Mouse (Mus musculus) hindlimb bud, embryonic 11.5 days (tissue): ENCODE measurements around the gene Tspoap1.

Experiments
- DNase-seq: peaks from one replicate; pipeline ENCODE4 v3.0.0-alpha.2; 2012; ENCODE audit warnings: low read depth, low spot score; ENCODE audit errors: extremely low spot score

Gene Tspoap1

GRCm38 (mm10) chr11:87760301-87761081, at the start of gene Tspoap1:
Tspoap1 (plus strand) TSS chr11:87760541.
- no peak for DNase-seq

GRCm38 (mm10) chr11:87712188-87712587, 48.2 kb upstream of the Tspoap1 start:
- DNase-seq = no peak

DNA sequence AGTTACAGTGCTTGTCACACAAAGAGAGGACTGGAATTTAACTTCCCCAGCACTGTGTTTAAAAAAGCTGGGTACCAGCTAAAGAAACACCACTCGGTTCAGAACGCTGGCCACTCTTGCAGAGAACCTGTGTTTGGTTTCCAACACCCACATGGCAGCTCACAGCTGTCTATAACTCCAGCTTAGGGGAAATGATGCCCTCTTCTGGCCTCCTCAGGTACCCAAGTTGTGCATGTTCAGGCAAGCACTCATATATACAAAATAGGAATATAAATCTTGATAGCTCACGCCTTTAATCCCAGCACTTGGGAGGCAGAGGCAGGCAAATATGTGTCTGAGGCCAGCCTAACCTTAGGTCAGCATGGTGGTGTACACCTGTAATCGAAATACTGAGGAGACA, 44.3 kb upstream of the Tspoap1 start:
- DNase-seq = no peak

GRCm38 (mm10) chr11:87719526-87719925, 40.8 kb upstream of the Tspoap1 start:
- DNase-seq = no peak

GRCm38 (mm10) chr11:87720324-87720723, 40.0 kb upstream of the Tspoap1 start:
- DNase-seq = no peak

DNA sequence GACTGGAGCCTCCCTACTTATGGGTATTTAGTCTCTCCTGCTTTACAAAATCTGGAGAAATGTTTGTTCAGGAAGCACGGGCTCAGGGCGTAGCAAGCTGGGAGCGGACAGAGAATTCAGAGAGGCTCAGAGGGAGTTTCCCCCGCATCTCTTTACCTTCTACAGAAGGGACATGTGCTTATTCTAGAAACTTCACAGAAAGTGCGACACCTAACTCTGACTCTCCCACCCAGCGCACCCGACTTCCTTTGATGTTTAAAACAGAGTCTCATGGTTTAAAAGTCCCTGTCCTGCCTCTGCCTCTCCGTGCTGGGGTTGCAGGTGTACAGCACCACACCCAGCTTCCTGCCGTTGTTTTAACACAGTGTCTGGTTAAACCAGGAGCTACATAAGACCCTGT, 39.5 kb upstream of the Tspoap1 start:
- DNase-seq = no peak

GRCm38 (mm10) chr11:87722168-87722567, 38.2 kb upstream of the Tspoap1 start:
- no peak for DNase-seq

GRCm38 (mm10) chr11:87722891-87723290, 37.5 kb upstream of the Tspoap1 start:
- no peak for DNase-seq

DNA sequence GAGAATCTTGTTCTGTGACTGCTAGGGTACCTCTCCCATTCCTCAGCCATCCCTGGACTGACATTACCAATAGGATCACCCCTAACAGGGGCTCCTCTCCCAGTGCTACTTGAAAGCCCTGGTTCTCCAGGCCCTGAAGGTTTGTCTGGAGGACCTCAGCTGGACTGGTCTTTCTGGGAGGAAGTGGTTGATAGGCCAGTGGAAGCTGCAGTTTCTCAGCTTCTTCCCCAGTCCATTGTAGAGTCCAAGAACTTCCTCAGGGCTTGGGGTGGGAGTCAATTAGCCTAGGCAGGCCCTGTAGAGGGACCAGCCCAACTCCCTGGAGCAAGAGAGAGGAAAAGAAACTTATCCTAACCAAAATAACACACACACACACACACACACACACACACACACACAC, 34.8 kb upstream of the Tspoap1 start:
- no peak for DNase-seq

DNA sequence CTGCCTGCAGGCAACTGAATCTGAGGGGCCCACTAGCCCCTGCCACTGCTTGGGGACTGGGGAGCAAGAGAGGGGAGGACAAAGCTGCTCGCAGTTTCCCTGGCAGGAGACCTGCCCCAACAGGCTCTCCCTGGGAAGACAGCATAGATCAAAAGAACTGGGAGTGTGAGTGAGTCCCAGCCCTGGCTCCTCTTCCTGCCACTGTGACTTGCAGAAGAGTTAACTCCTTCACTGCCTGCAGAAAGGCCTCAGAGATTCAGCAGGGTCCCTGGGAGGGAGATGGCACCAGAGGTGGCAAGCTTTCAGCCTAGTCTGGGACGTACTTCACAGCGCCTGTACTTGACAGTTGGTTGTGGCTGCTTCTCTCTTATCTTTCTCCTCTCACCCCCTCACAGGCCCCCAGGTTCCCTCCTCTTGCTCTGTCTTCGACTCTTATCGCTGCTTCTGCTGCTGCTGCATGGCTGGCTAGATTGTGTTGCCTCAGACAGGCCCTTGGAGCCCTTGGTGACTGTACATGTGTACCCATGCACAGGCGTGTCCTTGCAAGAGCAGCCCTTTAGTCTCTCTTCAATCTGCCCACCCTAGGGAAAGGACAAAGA, 34.3 kb upstream of the Tspoap1 start:
- no peak for DNase-seq

GRCm38 (mm10) chr11:87727021-87727420, 33.3 kb upstream of the Tspoap1 start:
- DNase-seq = no peak

GRCm38 (mm10) chr11:87727471-87727870, 32.9 kb upstream of the Tspoap1 start:
- no peak for DNase-seq

- DNase-seq = no peak
Measured at GRCm38 (mm10) chr11:87728850-87729592, 31.3 kb upstream of the Tspoap1 start.

DNA sequence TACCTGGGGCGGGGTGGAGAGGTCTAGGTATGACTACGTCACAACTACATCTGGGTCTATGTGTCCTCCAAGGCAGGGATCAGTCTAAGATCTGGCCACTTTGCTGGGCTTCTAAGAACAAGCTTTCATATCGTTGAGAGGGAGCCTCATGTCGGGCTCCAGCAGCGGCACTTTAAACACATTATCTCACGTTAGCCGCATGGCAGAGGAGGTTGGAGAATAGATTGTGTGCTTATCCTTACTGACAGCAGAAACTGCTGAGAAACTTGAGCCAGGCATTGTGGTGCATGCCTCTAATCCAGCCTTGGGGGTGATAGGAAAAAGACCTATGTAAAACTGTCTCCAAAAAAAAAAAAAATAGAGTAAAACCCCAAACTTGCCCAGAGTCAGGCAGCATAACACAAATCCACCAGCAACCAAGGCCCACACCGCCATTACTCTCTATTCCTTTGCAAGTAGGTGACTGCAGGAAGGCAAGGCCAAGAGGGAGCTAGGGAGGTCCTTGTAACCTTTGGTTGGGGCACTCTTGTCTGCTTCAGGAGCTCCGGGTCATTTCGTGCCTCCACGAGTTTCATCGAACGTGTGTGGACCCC, 30.7 kb upstream of the Tspoap1 start:
- no peak for DNase-seq

DNA sequence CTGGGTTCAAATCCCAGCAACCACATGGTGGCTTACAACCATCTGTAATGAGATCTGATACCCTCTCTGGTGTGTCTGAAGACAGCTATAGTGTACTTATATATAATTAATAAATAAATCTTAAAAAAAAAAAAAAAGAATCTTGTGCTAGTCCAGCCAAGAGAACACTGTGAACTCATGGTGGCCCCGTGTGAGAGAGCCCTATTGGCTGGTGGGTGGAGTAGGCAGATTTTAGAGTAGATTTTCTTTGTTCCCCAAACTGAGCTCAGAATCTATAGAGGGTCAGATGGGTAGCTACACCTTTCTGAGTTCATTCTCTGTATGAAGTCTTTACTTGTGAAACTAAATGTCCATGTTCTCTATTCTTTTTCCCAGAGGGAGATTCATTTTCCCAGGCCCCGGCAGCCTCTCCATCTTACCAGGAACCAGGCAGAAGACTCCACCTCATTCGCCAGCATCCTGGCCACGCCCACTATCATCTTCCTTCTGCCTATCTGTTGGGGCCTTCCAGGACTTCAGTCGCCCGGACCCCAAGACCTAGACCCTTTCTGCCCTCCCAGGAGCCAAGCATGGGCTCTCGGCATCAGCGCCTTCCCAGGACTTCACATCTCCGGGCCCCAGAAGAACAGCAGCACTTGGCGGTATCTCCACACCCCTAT, 29.6 kb upstream of the Tspoap1 start:
- no peak for DNase-seq

GRCm38 (mm10) chr11:87734346-87734745, 26.0 kb upstream of the Tspoap1 start:
- no peak for DNase-seq

- DNase-seq = no peak
Measured at GRCm38 (mm10) chr11:87735691-87736090, 24.6 kb upstream of the Tspoap1 start.

DNA sequence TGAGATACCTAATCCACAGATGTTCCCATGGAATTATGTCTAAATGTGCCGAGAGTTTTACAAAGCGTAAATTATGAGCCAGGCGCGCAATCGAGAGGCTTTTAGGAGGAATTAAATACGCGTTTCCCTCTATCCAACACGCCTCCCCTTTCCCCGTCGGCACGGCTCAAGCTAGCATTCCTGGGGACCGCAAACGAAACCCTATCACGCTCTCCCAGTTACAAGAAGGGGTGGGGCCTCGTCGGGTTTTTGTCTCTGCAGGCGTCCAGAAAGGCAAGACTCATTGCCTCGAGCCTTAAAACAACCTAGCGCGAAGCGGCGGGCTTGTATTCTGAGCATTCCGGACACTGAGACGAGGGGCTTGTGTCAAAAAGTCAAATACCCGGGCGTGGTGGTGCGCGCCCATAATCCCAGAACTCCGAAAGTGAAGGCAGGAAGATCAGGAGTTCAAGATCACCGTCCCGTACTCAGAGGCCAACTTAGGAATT, 23.6 kb upstream of the Tspoap1 start:
- DNase-seq = peak; percentile 18

- DNase-seq = peak; percentile 80
Measured at GRCm38 (mm10) chr11:87737175-87737740, 23.1 kb upstream of the Tspoap1 start, which contains the start of gene Supt4a. Supt4a (plus strand) TSS chr11:87737552.

GRCm38 (mm10) chr11:87743691-87744090, 16.6 kb upstream of the Tspoap1 start:
- DNase-seq = no peak
